Mouse (Mus musculus) heart, postnatal 10 days (tissue): Measurements from ENCODE around the gene Lurap1l. TPM values are rescaled to one million over a fixed set of nuclear protein-coding genes. Genes with fewer than 3 reads are reported as not detected.
A peak's percentile ranks its signal among the peaks of the same experiment; 100 is the strongest.
"Not testable (repeated sequence)": the region's sequence is repeated elsewhere in the genome, so short reads cannot be mapped to it uniquely, and the experiment has no call there.

ENCODE experiments used
- DNase-seq, 2 experiments: peaks; one replicate each; pipeline ENCODE4 v3.0.0; 2021
- intact Hi-C: fragments of 180-260 bp; cut with DNase I; formaldehyde crosslinking; loops from one replicate; pipeline ENCODE4 v1.15.1; 2025
- total RNA-seq, 2 experiments: library from RNA; stranded (reverse); gene quantifications; 2 replicates each; pipeline ENCODE4 v1.2.3; 2021

Lurap1l gene
- total RNA-seq, 2 experiments from 2014 or later: 3.3 to 4.2 TPM

DNA sequence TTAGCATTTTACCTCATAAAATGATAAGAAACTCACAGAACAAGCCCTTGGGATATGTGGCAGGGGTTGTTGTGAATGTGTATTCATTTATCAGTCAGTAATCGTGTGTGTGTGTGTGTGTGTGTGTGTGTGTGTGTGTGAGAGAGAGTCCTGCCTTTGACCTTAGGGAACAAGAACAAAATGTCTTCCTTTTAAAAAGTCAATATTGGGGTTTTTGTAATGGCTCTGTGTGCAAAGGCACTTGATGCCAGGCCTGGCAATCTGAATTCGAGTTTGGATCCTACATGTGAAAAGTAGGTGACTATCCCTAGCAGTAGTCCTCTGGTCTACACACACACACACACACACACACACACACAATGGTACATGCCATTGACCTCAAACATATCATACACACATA is 4.8 kb downstream of the Lurap1l start:
- DNase-seq: no peak
- intact Hi-C loops: no loop called here

DNA sequence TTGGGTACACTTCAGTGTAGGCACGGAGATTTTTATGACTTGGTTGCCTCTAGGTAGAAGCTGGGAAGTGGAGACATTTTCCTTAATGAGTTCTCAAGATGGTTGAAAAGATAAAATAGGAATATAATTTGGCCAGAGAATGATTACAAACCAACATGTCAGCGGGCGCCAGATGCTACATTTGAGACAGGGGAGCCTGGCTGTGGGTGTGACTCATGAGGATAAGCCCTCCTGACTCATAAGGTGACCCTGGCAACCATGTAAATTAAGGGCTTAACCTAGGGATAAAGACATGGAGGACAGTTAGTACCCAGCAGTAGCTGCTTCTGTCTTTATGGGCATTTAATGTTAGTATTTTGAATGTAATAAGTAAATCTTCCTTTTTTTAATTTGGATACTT is 6.2 kb downstream of the Lurap1l start:
- no peak for DNase-seq
- intact Hi-C loops: no loop called here

DNA sequence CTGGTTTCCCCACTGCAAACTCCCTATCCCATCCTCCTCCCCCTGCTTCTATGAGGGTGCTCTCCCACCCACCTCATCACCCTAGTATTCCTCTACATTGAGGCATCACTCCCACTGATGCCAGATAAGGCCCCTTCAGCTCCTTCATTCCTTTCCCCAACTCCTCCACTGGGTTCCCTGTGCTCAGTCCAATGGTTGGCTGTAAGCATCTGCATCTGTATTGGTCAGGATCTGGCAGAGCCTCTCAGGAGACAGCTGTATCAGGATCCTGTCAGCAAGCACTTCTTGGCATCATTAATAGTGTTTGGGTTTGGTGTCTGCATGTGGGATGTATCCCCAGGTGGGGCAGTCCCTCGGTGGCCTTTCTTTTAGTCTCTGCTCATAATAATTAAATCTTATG is 6.7 kb downstream of the Lurap1l start:
- intact Hi-C loops, DNase-seq: not testable (repeated sequence)

DNA sequence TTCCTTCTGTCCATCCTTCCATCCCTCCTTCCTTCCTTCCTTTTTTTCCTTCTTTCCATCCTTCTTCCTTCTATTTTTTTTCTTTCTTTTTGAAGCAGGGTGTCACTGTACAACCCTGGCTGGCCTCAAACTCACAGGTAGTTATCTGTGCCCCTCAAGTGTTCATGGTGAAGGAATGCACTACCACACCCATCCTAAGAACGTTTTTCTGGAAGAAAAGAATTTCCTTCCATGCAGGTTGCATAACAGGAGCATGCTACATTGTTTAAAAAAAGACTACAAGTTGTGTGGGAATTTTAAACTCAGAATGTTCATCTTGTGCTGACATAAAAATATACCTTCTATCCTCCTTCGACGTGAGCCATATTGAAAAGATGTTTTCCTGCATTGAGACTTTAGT is 7.4 kb downstream of the Lurap1l start:
- intact Hi-C loops: no loop called here

DNA sequence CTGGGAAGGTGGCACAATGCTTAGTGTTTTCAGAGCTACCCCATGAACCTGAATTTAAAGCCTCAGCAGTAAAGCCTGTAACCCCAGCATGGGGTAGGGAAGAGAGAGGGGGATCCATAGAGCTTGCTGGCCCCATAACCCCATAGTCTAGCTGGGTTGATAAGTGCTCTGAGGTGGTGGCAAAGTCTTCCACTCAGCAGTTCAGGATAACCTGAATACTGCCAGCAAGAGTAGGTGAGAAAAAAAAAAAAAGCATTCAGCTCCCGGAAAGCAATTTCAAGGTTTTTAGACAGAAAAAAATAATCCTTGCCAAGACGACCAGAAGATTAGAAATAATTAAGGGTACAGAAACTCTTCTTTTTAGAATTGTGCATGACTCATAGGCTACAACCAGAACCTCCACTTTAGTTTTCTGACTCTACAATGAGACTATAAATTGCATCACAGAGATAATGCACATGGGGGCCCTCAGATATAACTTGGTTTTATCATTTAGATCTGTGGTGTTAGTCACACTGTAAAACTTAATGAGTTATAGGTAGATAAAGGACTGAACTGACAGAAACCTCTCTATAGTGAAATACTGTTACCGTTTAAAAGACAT is 8.2 kb downstream of the Lurap1l start:
- intact Hi-C loops: no loop called here

More for the DNA sequence above, 7.4 kb downstream of the Lurap1l start:
- DNase-seq: no peak

DNA sequence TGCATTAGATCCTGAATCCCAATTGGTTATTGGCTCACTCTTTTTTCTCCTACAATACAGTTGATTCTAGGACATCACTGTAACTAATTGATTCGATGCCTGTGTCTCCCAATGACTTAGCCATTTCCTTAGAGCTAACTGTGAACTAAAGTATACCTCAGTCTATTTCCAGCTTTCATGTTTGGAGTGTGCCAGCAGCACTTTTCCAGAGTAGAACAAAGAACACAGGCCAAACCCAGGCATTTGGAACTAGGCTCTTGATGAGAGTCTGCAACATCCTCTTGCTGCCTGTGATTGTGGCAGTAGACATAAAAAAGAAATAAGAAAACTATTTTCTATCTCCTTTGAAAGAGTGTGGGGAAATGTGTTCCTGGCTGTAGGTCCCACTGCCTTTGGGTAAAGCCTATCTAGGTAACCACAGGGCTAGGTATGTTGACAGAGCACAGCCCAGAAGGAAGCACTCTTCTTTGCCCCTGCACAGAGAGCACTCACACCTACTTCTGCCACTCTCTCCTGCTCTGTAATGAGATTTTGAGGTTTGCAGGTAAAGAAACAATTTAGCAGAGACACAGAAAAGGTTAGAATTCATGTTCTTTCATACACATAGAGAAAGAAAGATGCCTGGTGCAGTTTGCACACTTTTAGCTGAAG is 8.9 kb downstream of the Lurap1l start:
- DNase-seq: no peak
- intact Hi-C loops: no loop called here

More for the DNA sequence above, 8.2 kb downstream of the Lurap1l start:
- DNase-seq: no peak

DNA sequence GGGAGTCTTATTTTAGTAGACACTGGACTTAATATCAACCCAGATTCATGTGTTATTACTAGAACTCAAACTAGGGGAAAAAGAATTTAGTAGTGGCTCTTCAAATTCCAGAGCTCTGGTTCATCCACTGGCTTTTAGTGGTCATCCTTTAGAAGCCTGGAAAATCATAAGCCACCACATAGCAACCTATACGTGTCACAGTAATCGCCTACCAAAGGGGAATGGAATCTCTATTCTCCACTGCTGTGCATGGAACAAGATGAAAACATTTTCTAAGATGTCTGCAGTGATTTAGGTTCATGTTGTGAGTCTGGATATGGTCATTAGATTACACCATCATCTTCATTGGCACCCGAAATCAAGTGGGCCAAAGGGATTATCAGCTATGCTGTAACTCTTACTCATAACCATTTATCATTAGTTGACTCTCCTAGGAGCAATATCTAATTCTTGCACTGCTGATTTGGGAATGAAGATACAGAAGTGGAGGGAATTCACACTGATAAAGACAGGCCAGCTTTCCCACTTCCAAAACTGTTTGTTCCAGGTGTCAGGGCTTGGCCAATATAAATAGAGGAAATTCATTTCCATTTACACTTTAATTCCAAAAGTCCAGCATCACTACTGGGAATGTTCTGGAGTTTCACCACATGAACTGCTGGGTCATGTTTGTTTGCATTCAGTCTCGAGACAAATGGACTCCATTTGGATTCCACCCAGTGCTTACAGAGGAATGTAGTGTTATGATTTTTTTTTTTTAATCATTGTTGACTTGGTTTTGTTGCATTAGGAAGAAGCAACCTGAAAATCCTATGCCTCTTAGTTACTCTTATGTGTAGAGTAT is 11.4 kb downstream of the Lurap1l start:
- intact Hi-C loops: no loop called here
- DNase-seq: peak in 1 of 2 experiments; percentile 5

DNA sequence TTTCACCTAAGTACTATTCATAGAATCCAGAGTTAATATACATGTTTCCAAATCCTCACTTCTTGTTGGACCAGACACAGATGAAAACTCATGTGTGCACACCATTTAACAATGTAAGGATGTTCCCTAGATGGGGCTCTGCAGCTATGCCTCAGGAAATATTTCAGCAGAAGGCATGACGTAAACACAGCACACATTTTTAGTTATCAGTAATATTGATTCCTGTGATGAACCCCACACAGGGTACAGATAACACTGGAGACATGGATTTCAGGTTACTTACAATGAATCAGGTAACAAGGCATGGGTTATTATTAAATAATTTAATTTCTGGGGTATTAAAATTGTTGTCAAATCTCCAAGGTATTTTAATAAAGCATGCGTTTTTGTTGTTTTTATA is 12.2 kb downstream of the Lurap1l start:
- intact Hi-C loops: no loop called here
- DNase-seq: no peak

DNA sequence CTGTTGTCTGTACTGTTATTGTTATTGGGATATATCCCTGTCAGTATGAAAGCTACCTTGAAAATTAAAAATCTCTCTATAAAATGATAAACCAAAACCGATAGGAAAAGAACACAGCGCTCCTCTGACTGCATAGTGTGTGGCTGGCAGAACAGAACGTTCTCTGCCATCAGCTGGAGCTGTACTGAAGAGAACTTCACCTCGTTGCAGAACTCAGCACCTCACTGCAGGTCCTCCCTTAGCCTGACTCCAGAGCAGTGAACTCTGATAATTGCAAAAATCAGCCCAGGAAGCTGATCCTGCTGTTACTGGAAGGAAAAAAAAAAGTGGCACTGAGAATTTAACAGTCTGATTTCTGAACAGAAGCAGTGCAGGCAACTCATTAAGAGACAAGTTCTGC is 14.4 kb downstream of the Lurap1l start:
- DNase-seq: no peak
- intact Hi-C loops: no loop called here

DNA sequence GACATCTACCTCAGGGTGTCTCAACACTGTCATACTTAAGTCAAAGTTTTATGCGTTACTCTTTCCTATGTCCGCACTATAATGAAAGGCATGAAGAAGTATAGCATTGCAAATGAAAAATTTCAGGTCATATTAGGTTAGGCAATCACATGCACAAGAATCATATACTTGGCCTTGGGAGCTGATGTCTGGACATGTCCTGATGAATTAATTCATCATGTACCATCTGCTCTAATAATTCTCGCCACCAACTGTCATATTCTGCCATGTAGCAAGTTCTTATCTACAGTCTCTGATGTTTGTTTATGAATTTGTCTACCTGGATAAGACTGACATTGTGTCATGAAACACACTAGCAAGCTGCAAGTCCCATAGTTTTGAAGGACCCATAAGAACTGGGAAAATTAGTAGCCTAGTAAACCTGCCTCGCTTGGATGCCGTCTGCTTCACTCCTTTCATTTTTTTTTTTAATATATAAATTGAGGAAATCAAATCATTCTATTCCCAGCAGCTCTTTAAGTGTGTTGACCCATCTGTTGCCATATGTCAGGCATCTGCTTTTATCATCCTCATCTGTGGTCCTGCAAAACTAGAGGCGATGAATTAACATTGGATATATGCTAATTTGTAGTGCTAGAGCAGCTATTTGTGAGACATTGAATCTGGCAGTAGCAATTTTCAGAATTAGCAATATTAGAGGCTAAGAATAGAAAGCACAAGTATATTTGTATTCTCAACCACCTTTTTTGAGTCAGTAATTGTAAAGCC is 15.5 kb downstream of the Lurap1l start:
- intact Hi-C loops: no loop called here
- DNase-seq: no peak

DNA sequence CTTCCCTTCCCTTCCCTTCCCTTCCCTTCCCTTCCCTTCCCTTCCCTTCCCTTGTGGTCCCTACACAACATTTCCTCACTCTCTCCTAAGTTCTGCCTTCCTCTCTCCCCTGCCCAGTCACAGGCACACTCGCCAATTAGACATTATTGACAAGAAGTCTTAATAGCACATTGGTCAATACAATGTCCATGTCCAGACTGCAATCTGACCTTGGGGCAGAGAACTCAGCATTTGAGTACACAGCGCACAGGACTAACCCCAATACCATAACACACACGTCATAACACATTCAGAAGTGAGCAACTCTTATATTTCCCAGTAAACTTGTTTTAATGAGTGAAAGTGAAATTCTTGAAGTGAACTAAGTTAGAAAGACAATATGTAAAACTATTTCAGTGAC is 24.3 kb downstream of the Lurap1l start:
- intact Hi-C loops: no loop called here

DNA sequence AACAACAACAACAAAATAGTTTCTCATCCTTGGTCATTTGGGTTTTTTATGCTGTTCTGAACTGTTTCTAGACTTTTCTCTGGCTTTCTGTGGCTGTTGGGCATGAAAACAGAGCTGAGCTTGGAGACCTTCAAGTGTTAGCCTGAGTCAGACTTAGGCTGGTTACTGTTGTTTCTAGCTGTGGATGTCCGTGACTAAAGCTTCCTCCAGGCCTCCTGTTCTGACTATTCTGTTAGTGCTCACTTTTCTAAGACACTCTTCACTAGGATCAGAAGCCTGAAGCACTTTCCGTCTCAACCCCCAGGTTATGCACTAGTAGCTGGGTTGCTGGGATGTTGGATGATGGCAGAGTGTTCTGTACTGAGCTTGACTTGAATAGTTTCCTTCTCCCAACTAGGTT is 28.7 kb downstream of the Lurap1l start:
- intact Hi-C loops: no loop called here

More for the DNA sequence above, 24.3 kb downstream of the Lurap1l start:
- no peak for DNase-seq

DNA sequence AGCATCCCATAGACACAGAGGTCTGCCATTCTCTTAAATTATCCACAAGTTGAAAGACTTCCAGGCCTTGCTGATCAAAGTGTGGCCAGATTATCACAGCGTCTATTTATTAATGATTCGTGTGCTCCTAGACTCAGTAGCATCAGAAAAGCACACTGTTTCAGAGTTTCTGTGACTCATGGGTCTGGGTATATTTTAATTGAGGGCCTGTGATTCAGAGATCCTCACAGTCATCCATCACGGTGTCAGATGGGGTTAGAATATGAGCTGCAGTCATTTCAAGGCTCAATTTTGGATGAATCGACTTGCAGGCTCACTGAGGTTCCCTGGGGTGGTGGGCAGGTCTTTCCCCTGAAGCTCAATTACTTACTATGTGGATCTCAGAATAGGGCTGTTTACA is 30.5 kb downstream of the Lurap1l start:
- intact Hi-C loops: no loop called here
- no peak for DNase-seq

More for the DNA sequence above, 28.7 kb downstream of the Lurap1l start:
- DNase-seq: no peak

DNA sequence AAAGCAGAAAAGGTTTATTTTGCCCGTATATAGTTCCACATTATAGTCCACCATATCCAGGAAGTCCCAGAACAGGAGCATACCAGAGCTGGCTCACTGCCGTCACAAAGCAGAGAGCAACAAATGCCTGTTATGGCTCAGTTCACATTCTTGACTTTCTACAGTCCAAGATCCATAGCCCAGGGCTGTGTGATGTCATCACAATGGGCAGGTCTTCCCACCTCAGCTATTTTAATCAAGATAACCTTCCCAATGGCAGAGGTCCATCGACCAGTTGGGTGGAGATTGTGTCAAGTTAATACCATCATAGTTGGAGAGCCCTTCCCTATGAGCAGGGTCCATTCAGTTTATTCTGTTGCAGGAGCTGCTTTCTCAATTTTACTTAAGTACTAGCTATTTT is 31.5 kb downstream of the Lurap1l start:
- intact Hi-C loops: no loop called here

DNA sequence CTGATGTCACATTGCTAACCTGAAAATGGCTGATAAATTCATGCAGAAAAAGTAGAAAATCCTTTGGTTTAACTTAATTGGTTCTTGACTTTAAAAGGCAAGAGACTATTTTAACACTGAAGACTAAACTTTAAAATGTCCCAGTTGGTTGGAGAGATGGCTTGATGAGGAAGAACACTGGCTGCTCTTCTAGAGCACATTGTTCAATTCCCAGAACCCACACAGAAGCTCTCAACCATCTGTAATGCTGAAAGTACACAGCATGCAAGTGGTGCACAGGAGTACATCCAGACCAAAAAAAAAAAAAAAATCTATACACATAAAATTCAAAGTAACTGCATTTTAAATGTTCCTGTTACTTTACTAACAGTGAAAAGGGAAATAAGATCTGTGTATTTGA is 34.2 kb downstream of the Lurap1l start:
- DNase-seq: no peak
- intact Hi-C loops: no loop called here

More for the DNA sequence above, 31.5 kb downstream of the Lurap1l start:
- DNase-seq: no peak

DNA sequence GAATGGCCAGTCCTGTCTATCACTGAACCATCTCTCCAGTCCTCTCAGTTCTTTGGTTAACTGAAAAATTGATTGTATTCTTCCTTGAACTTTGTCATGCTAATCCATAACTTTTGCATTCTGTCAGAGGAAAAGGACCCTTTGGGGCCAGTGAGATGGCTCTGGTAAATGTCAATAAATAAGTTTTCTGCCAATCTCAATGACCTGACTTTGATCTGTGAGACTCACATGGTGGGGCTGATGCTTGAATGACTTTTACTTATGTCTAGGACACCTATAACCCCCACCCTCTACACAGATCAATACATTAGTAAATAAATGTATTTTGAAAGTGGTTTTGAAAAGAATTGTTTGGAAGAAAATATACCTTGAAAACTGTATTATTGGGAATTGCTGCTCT is 38.7 kb downstream of the Lurap1l start:
- intact Hi-C loops: no loop called here
- DNase-seq: no peak

DNA sequence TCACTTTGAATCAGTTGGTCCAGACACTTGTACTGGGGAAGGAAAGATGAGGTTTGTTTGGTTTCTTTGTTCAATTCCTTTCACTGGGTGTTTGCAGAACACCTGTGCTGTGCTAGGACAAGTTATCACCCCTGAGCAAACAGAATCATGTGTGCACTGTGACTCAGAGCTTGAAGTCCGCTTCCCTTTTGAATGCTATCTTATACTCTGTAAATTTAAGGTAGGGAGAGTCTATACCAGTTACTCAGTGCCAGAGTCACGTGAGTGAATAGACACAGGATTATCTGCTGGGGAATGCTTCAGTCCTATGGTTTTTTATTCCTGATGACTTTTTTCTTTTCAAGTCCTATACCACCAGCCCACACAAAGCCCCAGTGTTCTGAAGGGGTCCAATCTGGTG is 39.3 kb downstream of the Lurap1l start:
- intact Hi-C loops: loop anchor here (5.0 kb wide), 1 partner anchor 77 kb away; no protein-coding TSS in a partner anchor

DNA sequence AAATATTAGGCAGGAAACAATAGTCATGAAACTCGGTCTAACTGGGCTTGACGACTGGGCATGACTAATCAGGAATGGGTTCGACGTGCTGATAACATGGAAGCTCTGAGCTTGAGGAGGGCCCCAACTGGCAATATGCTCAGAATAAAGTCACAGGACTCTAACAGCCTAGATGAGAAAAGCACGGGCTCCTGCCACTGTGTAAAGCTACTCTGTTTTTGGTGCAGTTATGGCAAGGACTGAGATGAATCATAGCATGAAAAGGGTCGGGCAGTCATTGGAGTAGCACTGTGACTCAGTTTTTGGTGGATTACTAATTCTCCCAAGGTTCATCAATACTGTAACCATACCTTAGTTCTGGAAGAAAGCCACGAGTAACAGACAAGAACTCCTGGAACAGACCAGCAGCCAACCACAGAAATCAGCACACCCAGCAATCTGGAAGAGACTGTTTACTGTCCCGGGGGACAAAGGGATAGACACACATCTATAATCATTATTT is 39.9 kb downstream of the Lurap1l start:
- no peak for DNase-seq
- intact Hi-C loops: loop anchor here (5.0 kb wide), 1 partner anchor 78 kb away; no protein-coding TSS in a partner anchor

More for the DNA sequence above, 39.3 kb downstream of the Lurap1l start:
- no peak for DNase-seq

DNA sequence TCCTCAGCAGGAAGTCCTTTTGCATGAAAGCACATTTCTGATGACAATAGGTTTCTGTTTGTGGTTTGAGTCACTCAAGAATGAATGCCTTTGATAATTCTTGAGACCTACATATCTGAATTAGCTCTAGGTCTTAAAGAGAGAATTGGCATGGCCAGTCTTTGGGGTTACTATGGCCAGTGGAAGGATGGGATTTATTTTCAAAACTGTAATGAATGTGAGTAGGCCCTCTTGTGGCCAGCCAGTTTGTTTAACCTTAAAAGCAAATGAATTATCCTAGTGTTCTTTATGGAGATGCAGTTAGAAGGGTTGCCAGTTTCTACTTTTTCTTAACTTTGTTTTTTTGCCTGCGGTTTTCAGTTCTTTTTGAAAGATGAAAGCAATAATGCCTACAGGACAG is 42.2 kb downstream of the Lurap1l start:
- intact Hi-C loops: loop anchor here (5.0 kb wide), 1 partner anchor 80 kb away; no protein-coding TSS in a partner anchor
- no peak for DNase-seq

DNA sequence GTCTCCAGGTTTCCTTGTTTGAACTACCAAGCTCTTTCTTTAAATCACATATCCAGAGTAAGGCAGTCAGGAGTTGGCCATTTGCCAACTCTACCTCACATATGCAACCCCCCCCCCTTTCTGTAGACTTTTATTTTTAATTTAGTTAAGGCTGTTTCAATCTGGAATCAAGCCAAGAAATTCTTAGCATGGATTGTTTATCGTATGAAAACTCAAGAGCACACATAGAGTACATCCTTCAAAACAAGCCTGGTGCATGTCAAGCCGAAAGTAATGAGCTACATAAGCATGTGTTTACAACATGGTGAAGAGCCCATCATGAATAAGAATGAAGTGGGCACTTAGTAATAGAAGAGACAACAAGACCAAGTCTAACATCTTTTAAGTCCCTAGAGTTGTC is 45.5 kb downstream of the Lurap1l start:
- DNase-seq: no peak
- intact Hi-C loops: no loop called here

DNA sequence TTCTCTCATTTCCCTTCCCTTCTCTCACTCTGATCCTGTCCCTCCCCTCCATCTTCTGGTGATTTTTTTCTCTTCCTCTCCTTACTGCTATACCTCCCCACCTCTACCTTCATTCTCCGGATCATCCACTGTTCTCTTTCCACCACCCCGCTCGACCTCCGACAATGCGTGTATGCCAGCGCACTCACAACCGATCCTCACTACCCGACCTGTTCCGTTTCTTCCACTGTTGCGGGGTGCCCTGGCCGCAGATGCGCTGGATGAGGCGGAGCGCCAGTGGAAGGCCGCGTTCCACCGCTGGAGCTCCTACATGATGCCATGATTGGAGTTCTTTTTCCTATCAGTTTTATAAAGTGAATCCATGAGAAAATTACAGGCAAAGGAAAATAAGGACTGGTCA is 57.1 kb downstream of the Lurap1l start:
- intact Hi-C loops: no loop called here
- no peak for DNase-seq
